Mouse (Mus musculus) lung, postnatal 0 days (tissue): Measurements from ENCODE around the gene Tmem175.

Experiments used
- CTCF ChIP-seq: IDR thresholded peaks from 2 replicates; pipeline ENCODE4 v1.5.1; 2016; ENCODE audit warnings: antibody characterized with exemption, mild to moderate bottlenecking
- EP300 ChIP-seq: IDR thresholded peaks from 2 replicates; pipeline ENCODE4 v1.6.1; 2016; ENCODE audit warnings: antibody characterized with exemption, mild to moderate bottlenecking, control low read depth

DNA sequence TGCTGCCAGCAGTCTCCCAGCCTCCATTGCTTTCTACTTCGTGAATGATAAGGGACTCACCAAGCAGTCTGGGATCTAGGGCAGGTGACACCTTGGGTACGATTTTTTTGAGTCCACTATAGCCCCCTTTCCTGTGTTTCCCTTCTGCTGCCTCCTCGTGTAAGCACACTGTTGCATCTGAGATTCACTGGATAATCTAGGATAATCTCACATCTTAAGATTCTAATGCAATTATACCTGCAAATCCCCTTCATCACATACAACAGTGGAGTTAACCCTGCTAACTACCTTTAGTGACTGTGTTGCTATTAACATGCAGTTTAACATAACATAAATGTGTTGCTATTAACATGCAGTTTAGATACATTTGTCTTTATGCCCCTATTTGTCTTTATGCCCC is 35.5 kb downstream of the Tmem175 start:
- TF ChIP-seq CTCF (no peak), EP300 (no peak)
